Comparison of ENCODE assay signal across 7 mouse cellular contexts in genomic region chr16:20621191-20621990, GRCm38 (mm10). TPM values are rescaled to one million over a fixed set of nuclear protein-coding genes. Genes with fewer than 3 reads are reported as not detected.
DNase-seq lines count a peak whose midpoint lies in the region; ATAC-seq lines count a peak whose summit lies in the region.

Gene Camk2n2 (minus strand): TSS chr16:20621287.

- peak within 1 kb of the TSS; percentile 86 for H3K9ac ChIP-seq in forebrain, embryonic 14.5 days (ENCODE audit: low read length)

- peaks cover 6% of the 10 kb centered on the region for H3K4me1 ChIP-seq in forebrain, embryonic 14.5 days (ENCODE audit: control insufficient read depth, insufficient read depth, low read length)

- WGBS in forebrain, embryonic 14.5 days = under 1% methylated on average over 72 of the region's 92 CpGs

- H3K9me3 ChIP-seq in forebrain, embryonic 14.5 days (replicated peaks; ENCODE audit: control insufficient read depth, low read length) = no peaks in the 10 kb centered on the region

- peak; percentile 60 for DNase-seq in R1 (ENCODE audit: low read depth, low spot score)
- peak; percentile 88 for DNase-seq in cerebellum, adult 11-12 months
- peak; percentile 67 for DNase-seq in forebrain, embryonic 14.5 days (ENCODE audit: low spot score)
- peak; percentile 32 to 36 for DNase-seq in layer of hippocampus, postnatal 25 days (ENCODE audit: extremely low spot score in 1 of 2, low spot score in 1 of 2)
- peak; percentile 67 for DNase-seq in lung, postnatal 14 days
- DNase-seq in retina, postnatal 1 day = peak; percentile 76

- H3K27ac ChIP-seq in forebrain, embryonic 14.5 days (ENCODE audit: low read depth, low read length) = peak within 1 kb of the TSS; percentile 89

- peak; percentile 61 for ATAC-seq in forebrain, embryonic 14.5 days
- peak; percentile 12 to 37; a peak in 1 of 4 replicates for ATAC-seq in hematopoietic stem cell, adult 5-6 weeks (replicated peaks in 1 of 2; ENCODE audit: insufficient read depth in 1 of 2, low FRiP score in 2 of 2, low TSS enrichment in 1 of 2, low read depth in 1 of 2, poor library complexity in 2 of 2, severe bottlenecking in 2 of 2)

- H3K36me3 ChIP-seq in forebrain, embryonic 14.5 days (ENCODE audit: control insufficient read depth, insufficient read depth, low read length) = peaks cover 5% of the 10 kb centered on the region; the same call in 1 of the 2 replicates

- H3K27me3 ChIP-seq in forebrain, embryonic 14.5 days (replicated peaks; ENCODE audit: control insufficient read depth, insufficient read depth, low read length) = no peaks in the 10 kb centered on the region

- peak within 1 kb of the TSS; percentile 82 for H3K4me2 ChIP-seq in forebrain, embryonic 14.5 days (ENCODE audit: low read length)

- peak within 1 kb of the TSS; percentile 80 for H3K4me3 ChIP-seq in forebrain, embryonic 14.5 days (ENCODE audit: low read depth, low read length)

RNA-seq across cellular contexts. Expression of gene Camk2n2, which starts in this region (rescaled TPM):
- polyA plus RNA-seq in forebrain, embryonic 14.5 days (2014; fragmentation: Nextera tagmentation; extraction: Ambion mirVana) = 18.6 and 18.9 TPM in 2 replicates
- 0.25 TPM in 1 of 2 replicates, not detected in the other for total RNA-seq in hematopoietic stem cell, adult 5-6 weeks (2017)
- 10 to 100 TPM; 85.0 to 97.0 TPM for total RNA-seq in layer of hippocampus, postnatal 25 days (2021)

Comparison
In these comparisons a context has a peak if more than half of its experiments do, and no peak if none do; other contexts are left out.
1. Peak in every context shown above with its lines: DNase-seq, ATAC-seq, H3K4me3 ChIP-seq and H3K27ac ChIP-seq.
2. RNA of gene Camk2n2 (total RNA-seq): 85.0 to 97.0 TPM in layer of hippocampus, postnatal 25 days; 0.25 TPM in hematopoietic stem cell, adult 5-6 weeks; every median in the first group is over 10 times any median in the second.
3. Peak in ATAC-seq in hematopoietic stem cell, adult 5-6 weeks; RNA of the gene not detected or under 1 TPM.
4. DNase-seq: peak in every context shown above with its lines; median percentile 88 in cerebellum, adult 11-12 months; 76 in retina, postnatal 1 day; 67 in forebrain, embryonic 14.5 days; 67 in lung, postnatal 14 days; 60 in R1; 34 in layer of hippocampus, postnatal 25 days.